Mouse (Mus musculus): ENCODE measurements around the gene BC049715.

GRCm38 (mm10) chr6:136865360-136865759, 37.9 kb downstream of the BC049715 start:
- no peak for TF ChIP-seq CTCF (IDR thresholded peaks at IDR 0.05)
- no peak for TF ChIP-seq EP300 (IDR thresholded peaks at IDR 0.05; ENCODE audit: insufficient read depth, low read depth, low read length)
- TF ChIP-seq POLR2A (IDR thresholded peaks at IDR 0.05; ENCODE audit: insufficient read depth, low read depth, low read length): no peak
